Mouse (Mus musculus) CH12.LX (cell line): Measurements from ENCODE around the gene Pik3r6. TPM values are rescaled to one million over a fixed set of nuclear protein-coding genes. Genes with fewer than 3 reads are reported as not detected.

ENCODE experiments used
- DNase-seq: peaks from one replicate; pipeline ENCODE4 v3.0.0-alpha.2; 2013; ENCODE audit errors: extremely low read depth
- H3K27ac ChIP-seq: 2 replicates; pipeline ENCODE4 v1.5.1; 2012; ENCODE audit warnings: low read depth, mild to moderate bottlenecking, control low read depth, moderate library complexity; ENCODE audit not compliant: insufficient read depth
- H3K27me3 ChIP-seq: replicated peaks from 2 replicates; pipeline ENCODE3; 2012; ENCODE audit warnings: inconsistent platforms
- H3K36me3 ChIP-seq, 2 experiments: replicated peaks in 1 of 2; 2 replicates each; pipeline versions ENCODE3 to v1.6.1; 2012; ENCODE audit warnings: inconsistent platforms in 1 of 2, low read length in 1 of 2, mild to moderate bottlenecking in 1 of 2, mixed read lengths in 1 of 2, moderate library complexity in 1 of 2; ENCODE audit not compliant: control insufficient read depth in 1 of 2, insufficient read depth in 1 of 2
- H3K4me1 ChIP-seq, 2 experiments: 2 replicates each; pipeline ENCODE4 v1.6.1; 2012; ENCODE audit warnings: inconsistent platforms in 1 of 2, moderate library complexity in 1 of 2; ENCODE audit not compliant: insufficient read depth in 2 of 2, control insufficient read depth in 1 of 2
- H3K4me2 ChIP-seq: 2 replicates; pipeline ENCODE4 v1.6.1; 2012; ENCODE audit warnings: low read depth, mild to moderate bottlenecking, control low read depth; ENCODE audit not compliant: poor library complexity, insufficient read depth, severe bottlenecking
- H3K4me3 ChIP-seq, 3 experiments: fragments of 150-350 bp in 1 of 3; sonication (generic) in 1 of 3; replicated peaks in 1 of 3; 2 replicates each; pipeline versions ENCODE3 to v1.5.1; 2011 to 2012; ENCODE audit warnings: low read depth in 2 of 3, low read length in 2 of 3, mild to moderate bottlenecking in 2 of 3, moderate library complexity in 2 of 3, control low read depth in 1 of 3, improper control_type of control experiment in 1 of 3, inconsistent platforms in 1 of 3, mixed read lengths in 1 of 3; ENCODE audit not compliant: poor library complexity in 1 of 3
- H3K79me2 ChIP-seq: replicated peaks from 2 replicates; pipeline ENCODE4 v1.6.1; 2012; ENCODE audit warnings: mild to moderate bottlenecking, moderate library complexity; ENCODE audit not compliant: control insufficient read depth, poor library complexity, insufficient read depth, severe bottlenecking; ENCODE audit errors: extremely low read depth
- H3K9ac ChIP-seq: 2 replicates; pipeline ENCODE4 v1.6.1; 2012; ENCODE audit warnings: low read depth, mild to moderate bottlenecking, control low read depth, moderate library complexity; ENCODE audit not compliant: insufficient read depth
- H3K9me3 ChIP-seq: replicated peaks from 2 replicates; pipeline ENCODE3; 2012; ENCODE audit warnings: low read length, inconsistent platforms, mixed read lengths
- CHD2 ChIP-seq: IDR thresholded peaks from 2 replicates; pipeline ENCODE4 v1.6.1; 2011; ENCODE audit warnings: low read length, improper control_type of control experiment
- CTCF ChIP-seq, 2 experiments: IDR thresholded peaks in 1 of 2; conservative IDR thresholded peaks in 1 of 2; 2 replicates each; pipeline ENCODE4 v1.5.1; 2011 to 2012; ENCODE audit warnings: low read depth in 2 of 2, low read length in 2 of 2, improper control_type of control experiment in 1 of 2, inconsistent platforms in 1 of 2, mild to moderate bottlenecking in 1 of 2, moderate library complexity in 1 of 2
- E2F4 ChIP-seq: IDR thresholded peaks from 2 replicates; pipeline ENCODE4 v1.6.1; 2011; ENCODE audit warnings: low read depth, low read length, improper control_type of control experiment; ENCODE audit not compliant: insufficient replicate concordance
- ELF1 ChIP-seq: IDR thresholded peaks from 2 replicates; pipeline ENCODE4 v1.6.1; 2014; ENCODE audit warnings: low read depth, mild to moderate bottlenecking, inconsistent platforms, low read length, improper control_type of control experiment
- EP300 ChIP-seq: IDR thresholded peaks from 2 replicates; pipeline ENCODE4 v1.6.1; 2011; ENCODE audit warnings: low read length, improper control_type of control experiment
- GABPA ChIP-seq: IDR thresholded peaks from 2 replicates; pipeline ENCODE4 v1.6.1; 2012; ENCODE audit warnings: low read depth, low read length, improper control_type of control experiment, inconsistent platforms; ENCODE audit not compliant: insufficient replicate concordance
- HCFC1 ChIP-seq: IDR thresholded peaks from 2 replicates; pipeline ENCODE4 v1.6.1; 2012; ENCODE audit warnings: low read depth, mild to moderate bottlenecking, inconsistent platforms, low read length, improper control_type of control experiment
- IRF4 ChIP-seq: IDR thresholded peaks from 2 replicates; pipeline ENCODE4 v1.6.1; 2014; ENCODE audit warnings: low read depth, mild to moderate bottlenecking, inconsistent platforms, low read length, improper control_type of control experiment
- JUN ChIP-seq: IDR thresholded peaks from 2 replicates; pipeline ENCODE4 v1.6.1; 2011; ENCODE audit warnings: low read depth, mild to moderate bottlenecking, low read length, improper control_type of control experiment, moderate library complexity; ENCODE audit not compliant: insufficient read depth
- JUND ChIP-seq: conservative IDR thresholded peaks from 2 replicates; pipeline ENCODE4 v1.6.1; 2011; ENCODE audit warnings: low read depth, low read length, improper control_type of control experiment
- KAT2A ChIP-seq: IDR thresholded peaks from 2 replicates; pipeline ENCODE4 v1.6.1; 2012; ENCODE audit warnings: low read length, improper control_type of control experiment, inconsistent platforms; ENCODE audit not compliant: insufficient replicate concordance
- MAX ChIP-seq: IDR thresholded peaks from 2 replicates; pipeline ENCODE4 v1.6.1; 2011; ENCODE audit warnings: low read length, improper control_type of control experiment
- MYC ChIP-seq: IDR thresholded peaks from 2 replicates; pipeline ENCODE4 v1.6.1; 2011; ENCODE audit warnings: low read depth, mild to moderate bottlenecking, improper control_type of control experiment, low read length
- NELFE ChIP-seq: IDR thresholded peaks from 2 replicates; pipeline ENCODE4 v1.6.1; 2011; ENCODE audit warnings: low read depth, low read length, improper control_type of control experiment
- NRF1 ChIP-seq: IDR thresholded peaks from 2 replicates; pipeline ENCODE4 v1.6.1; 2014; ENCODE audit warnings: low read depth, mild to moderate bottlenecking, inconsistent platforms, low read length, improper control_type of control experiment, moderate library complexity
- PAX5 ChIP-seq: IDR thresholded peaks from 2 replicates; pipeline ENCODE4 v1.6.1; 2012; ENCODE audit warnings: low read length, inconsistent platforms, mixed read lengths
- POLR2A ChIP-seq: IDR thresholded peaks from 2 replicates; pipeline ENCODE4 v1.6.1; 2011; ENCODE audit warnings: low read depth, mild to moderate bottlenecking, improper control_type of control experiment, low read length
- RAD21 ChIP-seq: IDR thresholded peaks from 2 replicates; pipeline ENCODE4 v1.6.1; 2011; ENCODE audit warnings: low read depth, mild to moderate bottlenecking, low read length, improper control_type of control experiment, moderate library complexity
- SMC3 ChIP-seq: IDR thresholded peaks from 2 replicates; pipeline ENCODE4 v1.6.1; 2011; ENCODE audit warnings: low read depth, low read length, improper control_type of control experiment
- TBP ChIP-seq: conservative IDR thresholded peaks from 2 replicates; pipeline ENCODE4 v1.6.1; 2011; ENCODE audit warnings: low read depth, low read length, improper control_type of control experiment
- USF1 ChIP-seq: IDR thresholded peaks from 2 replicates; pipeline ENCODE4 v1.6.1; 2014; ENCODE audit warnings: low read depth, mild to moderate bottlenecking, inconsistent platforms, low read length, improper control_type of control experiment
- USF2 ChIP-seq: conservative IDR thresholded peaks from 2 replicates; pipeline ENCODE4 v1.6.1; 2011; ENCODE audit warnings: low read depth, low read length, improper control_type of control experiment
- ZC3H11A ChIP-seq: IDR thresholded peaks from 2 replicates; pipeline ENCODE4 v1.6.1; 2012; ENCODE audit warnings: low read depth, mild to moderate bottlenecking, inconsistent platforms, low read length, improper control_type of control experiment
- ZKSCAN1 ChIP-seq: IDR thresholded peaks from 2 replicates; pipeline ENCODE4 v1.6.1; 2012; ENCODE audit warnings: low read depth, inconsistent platforms, low read length, improper control_type of control experiment, borderline replicate concordance
- ZNF384 ChIP-seq: IDR thresholded peaks from 2 replicates; pipeline ENCODE4 v1.6.1; 2012; ENCODE audit warnings: low read depth, low read length, improper control_type of control experiment, inconsistent platforms
- dilution Hi-C: fragments of 300-500 bp; cut with MboI; formaldehyde crosslinking; loops from 2 replicates; pipeline ENCODE4 v1.14.3; 2020; ENCODE audit warnings: low sequenced_read_pairs; ENCODE audit not compliant: extremely low pct_unique_long_range_greater_than_20kb, extremely low pct_ligation_motif_present
- in situ Hi-C: fragments of 300-500 bp; cut with MboI; formaldehyde crosslinking; loops from 3 replicates; pipeline ENCODE4 v1.14.3; 2019; ENCODE audit warnings: low sequenced_read_pairs, low pct_ligation_motif_present, low pct_unique_long_range_greater_than_20kb, mixed read lengths
- polyA plus RNA-seq: library from polyadenylated mRNA; unstranded; fragments of >175 nt; gene quantifications from 2 replicates; pipeline ENCODE4 v1.2.1, GENCODE M21; 2012; ENCODE audit warnings: low read depth; ENCODE audit not compliant: insufficient read length
- total RNA-seq, 2 experiments: library from RNA; depleted of rRNA; stranded (reverse); fragments of 300-350 nt in 1 of 2; fragments of >200 nt in 1 of 2; gene quantifications; 2 replicates each; pipeline ENCODE4 v1.2.3; 2012 to 2014

Gene Pik3r6
- total and polyA plus RNA-seq, 3 experiments, result 82.9 to 90.2 (median 88.4) TPM

GRCm38 (mm10) chr11:68493760-68494159 is 9.1 kb upstream of the Pik3r6 start:
- no peak overlapping the region for H3K9ac ChIP-seq
- H3K79me2 ChIP-seq, result no peaks in the 10 kb centered on the region
- no peak overlapping the region for H3K4me3 ChIP-seq
- DNase-seq, result no peak
- in situ Hi-C loops, result no loop called here
- H3K4me1 ChIP-seq, result peaks cover 16 to 64% of the 10 kb centered on the region in 2 experiments
- H3K36me3 ChIP-seq, result peaks cover 0 to 49% of the 10 kb centered on the region in 2 experiments
- no peaks in the 10 kb centered on the region for H3K9me3 ChIP-seq
- no peaks in the 10 kb centered on the region for H3K27me3 ChIP-seq
- dilution Hi-C loops, result no loop called here
- H3K27ac ChIP-seq, result no peak overlapping the region
- TF ChIP-seq NRF1 (no peak), IRF4 (no peak)
- no peak overlapping the region for H3K4me2 ChIP-seq

GRCm38 (mm10) chr11:68497081-68497480 is 5.7 kb upstream of the Pik3r6 start:
- Histone ChIP-seq H3K9me3 (peaks cover 3% of the 10 kb centered on the region), H3K4me1 (peaks cover 41 to 77% of the 10 kb centered on the region in 2 experiments), H3K36me3 (peaks cover 0 to 35% of the 10 kb centered on the region in 2 experiments), H3K27ac (peak overlapping the region; percentile 21), H3K27me3 (no peaks in the 10 kb centered on the region)
- TF ChIP-seq SMC3 (no peak), ZC3H11A (no peak), IRF4 (peak; percentile 58; the same call in 1 of the 2 replicates), MYC (0 out of 2 replicates have a peak, but pooled peaks have one; percentile 51), ELF1 (0 out of 2 replicates have a peak, but pooled peaks have one; percentile 17), POLR2A (peak; percentile 35; the same call in 1 of the 2 replicates)
- TF ChIP-seq, all 38 proteins: peak for 4
- no peak for DNase-seq
- in situ Hi-C loops, result no loop called here
- dilution Hi-C loops, result no loop called here
- Histone ChIP-seq H3K9ac (0 out of 2 replicates have a peak overlapping the region, but pooled peaks have one; percentile 10), H3K79me2 (no peaks in the 10 kb centered on the region), H3K4me2 (no peak overlapping the region), H3K4me3 (peak overlapping the region in 1 of 3 experiments; percentile 22)

DNA sequence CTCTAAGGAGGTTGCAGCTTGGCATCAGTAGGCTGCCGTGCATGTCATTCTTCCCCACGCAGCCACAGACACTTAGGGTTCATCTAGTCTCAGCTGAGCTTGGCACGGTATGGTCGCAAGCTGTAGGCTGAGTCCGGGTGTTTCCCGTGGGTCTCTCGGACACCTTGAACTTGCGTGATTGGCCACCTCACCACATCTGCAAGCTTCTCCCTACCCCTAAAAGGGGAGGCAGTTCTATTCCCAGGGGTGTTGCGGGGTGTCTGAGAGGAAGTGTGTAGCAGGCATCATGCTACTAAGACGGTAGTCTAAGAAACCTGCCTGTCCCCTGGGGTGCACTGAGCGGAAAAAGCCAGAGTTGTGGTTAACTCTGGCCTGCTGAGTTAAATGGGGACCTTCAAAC is 4.3 kb upstream of the Pik3r6 start:
- peak overlapping the region; percentile 47 for H3K4me2 ChIP-seq
- peaks cover 3% of the 10 kb centered on the region for H3K9me3 ChIP-seq
- H3K9ac ChIP-seq, result no peak overlapping the region
- H3K4me1 ChIP-seq, result peaks cover 43 to 82% of the 10 kb centered on the region in 2 experiments
- H3K79me2 ChIP-seq, result peaks cover 3% of the 10 kb centered on the region
- H3K27ac ChIP-seq, result peak overlapping the region; percentile 87
- DNase-seq, result peak; percentile 100
- peaks cover 0 to 21% of the 10 kb centered on the region in 2 experiments for H3K36me3 ChIP-seq
- peak overlapping the region; percentile 4 to 49 (median 35) for H3K4me3 ChIP-seq
- in situ Hi-C loops (no loop called here), dilution Hi-C loops (no loop called here)
- no peaks in the 10 kb centered on the region for H3K27me3 ChIP-seq
- peak; percentile 80; the same call in 1 of the 2 replicates for TF ChIP-seq KAT2A
- no peak for TF ChIP-seq PAX5
- TF ChIP-seq JUND, result peak; percentile 23; the same call in 1 of the 2 replicates
- TF ChIP-seq SMC3, result no peak; the same call in 1 of the 2 replicates
- TF ChIP-seq NELFE, result peak; percentile 70
- peak; percentile 50; the same call in 1 of the 2 replicates for TF ChIP-seq E2F4
- TF ChIP-seq EP300, result peak; percentile 98
- TF ChIP-seq CTCF (conservative IDR thresholded peaks at IDR 0.05 in 1 of 2, IDR thresholded peaks at IDR 0.05 in 1 of 2; ENCODE audit: low read depth in 2 of 2, low read length in 2 of 2), result no peak
- TF ChIP-seq TBP, result peak; percentile 61; the same call in 1 of the 2 replicates
- TF ChIP-seq RAD21, result no peak; the same call in 1 of the 2 replicates
- peak; percentile 50 for TF ChIP-seq NRF1
- peak; percentile 66; the same call in 1 of the 2 replicates for TF ChIP-seq JUN
- TF ChIP-seq ELF1, result peak; percentile 51; the same call in 1 of the 2 replicates
- 0 out of 2 replicates have a peak, but pooled peaks have one; percentile 33 for TF ChIP-seq HCFC1
- no peak for TF ChIP-seq USF1
- peak; percentile 83 for TF ChIP-seq MAX
- TF ChIP-seq ZNF384, result peak; percentile 63; the same call in 1 of the 2 replicates
- no peak for TF ChIP-seq ZKSCAN1
- TF ChIP-seq CHD2, result peak; percentile 89; the same call in 1 of the 2 replicates
- no peak for TF ChIP-seq ZC3H11A
- TF ChIP-seq USF2, result no peak
- TF ChIP-seq GABPA, result no peak
